Mouse (Mus musculus): ENCODE results near the gene Foxi3.
A peak's percentile ranks its signal among the peaks of the same experiment; 100 is the strongest.

Gene Foxi3

DNA sequence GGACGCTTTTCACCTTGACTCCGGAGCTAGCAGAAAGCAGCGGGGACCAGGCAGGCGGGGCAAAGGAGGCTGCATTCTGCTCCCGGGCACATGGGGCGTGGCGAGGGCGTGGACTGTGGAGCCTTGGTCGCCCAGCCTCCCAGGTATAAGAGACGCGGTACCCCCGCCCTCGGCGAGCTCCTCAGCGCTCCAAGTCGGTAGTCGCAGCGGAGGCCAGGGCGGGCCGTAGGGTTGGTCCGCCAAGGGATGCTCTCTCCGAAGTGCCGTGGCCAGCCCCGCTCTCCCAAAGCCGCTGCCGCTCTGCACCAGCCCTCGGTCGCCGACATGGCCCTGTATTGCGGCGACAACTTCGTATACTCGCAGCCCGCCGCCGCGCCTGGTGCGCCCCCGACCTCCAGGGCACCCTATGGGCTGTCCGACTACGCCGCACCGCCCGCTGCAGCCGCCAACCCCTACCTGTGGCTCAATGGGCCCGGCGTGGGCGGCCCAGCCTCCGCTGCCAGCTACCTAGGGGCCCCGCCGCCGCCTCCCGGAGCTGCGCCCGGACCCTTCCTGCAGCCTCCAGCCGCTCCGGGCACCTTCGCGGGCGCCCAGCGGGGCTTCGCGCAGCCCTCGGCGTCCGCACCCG, at the start of gene Foxi3:
Foxi3 (plus strand) TSS at position 247 of the 628 bp plus-strand sequence.
- peak; percentile 10 for DNase-seq (ENCODE audit: low spot score)

DNA sequence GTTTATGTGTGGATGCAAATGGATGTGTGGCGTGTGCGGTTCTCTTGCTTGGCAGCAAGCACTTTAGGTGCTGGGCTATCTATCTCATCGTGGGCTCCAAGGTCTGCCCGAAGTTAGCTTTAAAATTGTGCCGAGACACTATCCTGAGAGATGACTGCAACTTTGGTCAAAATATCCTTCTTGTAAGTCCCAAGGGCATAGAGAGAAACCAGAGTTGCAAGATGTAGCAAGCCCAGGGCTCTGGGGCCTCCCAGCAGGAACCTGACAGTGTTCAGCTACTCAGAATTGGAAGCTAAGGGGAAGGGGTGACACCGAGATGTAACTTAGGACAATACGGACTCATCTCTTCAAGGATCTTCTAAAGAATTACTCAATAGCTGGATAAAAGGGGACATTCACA, 46.8 kb upstream of the Foxi3 start:
- no peak for DNase-seq (ENCODE audit: low spot score)

DNA sequence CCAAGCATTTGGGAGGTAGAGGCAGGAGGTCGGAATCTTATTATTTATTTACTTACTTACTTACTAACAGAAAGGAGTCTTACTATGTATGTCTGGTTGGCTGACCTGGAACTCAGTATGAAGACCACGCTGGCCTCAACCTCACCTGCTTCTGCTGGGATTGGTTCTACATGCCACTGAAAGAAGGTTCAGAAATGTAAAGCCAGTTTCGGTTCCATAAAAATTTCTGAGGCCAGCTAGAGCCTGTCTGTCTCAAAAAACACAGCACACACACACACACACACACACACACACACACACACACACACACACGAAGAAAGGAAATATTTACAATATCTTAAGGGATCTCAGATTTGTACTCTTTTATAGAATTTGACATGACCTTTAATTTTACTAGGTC, 46.0 kb upstream of the Foxi3 start:
- DNase-seq (ENCODE audit: low spot score) = no peak

DNA sequence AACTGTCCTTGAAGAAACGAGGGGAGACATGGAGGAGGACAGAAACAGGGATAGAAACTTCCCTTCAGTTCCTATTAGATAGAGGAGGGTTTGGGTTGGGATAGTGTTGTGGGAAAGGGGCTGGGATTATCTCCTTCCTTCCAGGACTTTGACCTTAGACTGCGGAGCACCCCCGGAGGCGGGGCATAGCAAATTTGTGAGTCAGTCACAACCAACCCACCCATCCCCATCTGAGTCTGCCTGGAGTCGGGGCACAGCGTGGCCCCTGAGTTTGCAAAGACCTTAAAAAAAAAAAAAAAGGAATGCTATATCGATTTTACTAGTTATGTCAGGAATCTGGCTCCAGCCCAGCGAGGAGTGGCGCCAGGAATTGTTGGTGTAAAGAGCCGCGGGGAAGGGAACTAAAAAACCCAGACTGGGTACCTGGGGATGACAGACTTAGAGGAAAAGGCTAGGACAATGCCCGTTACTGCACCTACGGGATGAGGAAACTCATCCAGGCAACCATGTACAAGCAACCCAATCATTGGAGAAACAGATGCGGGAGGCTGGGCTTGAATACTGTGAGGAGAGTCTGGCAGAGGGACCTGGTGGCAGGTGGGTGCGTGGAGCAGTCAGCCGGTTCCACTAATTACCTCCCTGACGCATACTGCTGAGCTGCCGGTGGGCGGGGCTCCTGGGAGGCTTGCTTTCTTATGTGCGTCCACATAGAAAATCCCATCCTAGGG, 44.5 kb upstream of the Foxi3 start:
- no peak for DNase-seq (ENCODE audit: low spot score)

DNA sequence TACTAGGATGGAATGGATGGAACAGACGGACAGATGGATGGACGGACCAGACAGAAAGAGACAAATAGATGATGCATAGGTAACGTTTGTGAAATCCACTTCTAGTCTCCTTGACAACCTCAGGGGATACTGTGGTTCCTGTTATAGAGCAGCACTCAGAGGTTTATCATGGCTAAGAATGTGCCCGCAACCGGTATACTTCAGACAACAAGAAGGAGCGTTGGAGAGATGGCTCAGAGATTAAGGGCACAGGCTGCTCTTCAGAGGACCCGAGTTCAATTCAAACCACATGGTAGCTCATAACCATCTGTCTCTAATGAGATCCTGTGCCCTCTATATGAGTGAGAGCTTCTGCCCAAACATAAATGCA, 44.0 kb upstream of the Foxi3 start:
- no peak for DNase-seq (ENCODE audit: low spot score)

DNA sequence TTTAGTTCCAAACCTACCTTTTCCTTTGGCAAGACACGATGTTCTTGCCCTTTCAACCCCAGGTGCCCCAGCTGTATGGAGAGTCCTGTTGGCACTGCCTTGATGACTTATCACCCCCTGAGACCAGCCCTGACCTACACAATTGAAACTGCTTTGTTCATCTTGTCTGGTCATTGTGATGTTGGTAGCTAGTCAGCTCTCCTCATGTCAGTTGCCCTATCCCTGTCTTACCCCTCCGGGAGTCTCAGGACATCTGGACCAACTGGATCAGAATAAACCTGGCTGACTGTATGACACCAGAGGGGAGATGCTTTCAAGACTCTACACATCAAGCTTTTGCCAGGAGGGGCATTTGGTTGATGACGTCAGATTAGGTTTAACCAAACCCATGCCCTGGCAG, 37.5 kb upstream of the Foxi3 start, which contains the start of gene Tex37:
Tex37 (minus strand) TSS at position 101 of the 400 bp plus-strand sequence.
- DNase-seq (ENCODE audit: low spot score) = no peak

DNA sequence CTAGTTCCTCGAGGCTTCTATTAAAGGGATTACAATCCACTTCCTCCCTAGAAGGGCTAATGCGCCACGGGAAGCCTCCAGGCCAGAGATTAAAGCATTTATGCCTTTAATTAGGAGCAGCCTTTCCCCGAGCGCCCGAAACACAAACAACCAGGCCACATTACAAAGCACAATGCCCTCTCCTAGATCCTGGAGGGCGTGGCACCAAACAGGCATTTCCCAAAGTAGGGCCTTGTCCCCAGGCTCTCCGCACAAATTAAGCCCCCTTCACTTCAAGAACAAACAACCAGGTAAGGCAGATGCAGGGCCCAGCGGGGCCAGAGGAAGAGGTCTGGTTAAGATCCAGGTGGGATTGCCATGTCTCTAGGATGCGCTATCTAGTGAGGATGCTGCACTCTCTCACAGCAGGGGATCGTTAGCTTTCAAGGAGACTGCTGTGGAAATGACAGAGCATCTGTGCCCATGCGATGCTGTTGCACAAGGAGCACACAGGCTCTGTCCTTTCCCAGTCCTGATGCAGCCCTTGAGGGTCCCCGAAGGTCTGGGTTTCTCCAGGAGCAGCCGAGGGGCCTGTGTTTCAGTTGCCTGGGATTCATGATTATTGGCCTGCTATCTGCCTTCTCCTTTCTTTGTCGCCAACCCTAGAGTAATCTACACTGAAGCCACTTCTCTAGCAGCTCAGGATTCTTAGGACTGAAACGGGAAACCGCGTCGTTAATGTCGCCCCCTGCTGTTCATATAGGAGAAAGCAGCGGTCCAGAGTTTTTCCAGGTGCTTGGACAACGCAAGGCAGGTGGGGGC, 34.9 kb upstream of the Foxi3 start:
- peak; percentile 26 for DNase-seq (ENCODE audit: low spot score)

DNA sequence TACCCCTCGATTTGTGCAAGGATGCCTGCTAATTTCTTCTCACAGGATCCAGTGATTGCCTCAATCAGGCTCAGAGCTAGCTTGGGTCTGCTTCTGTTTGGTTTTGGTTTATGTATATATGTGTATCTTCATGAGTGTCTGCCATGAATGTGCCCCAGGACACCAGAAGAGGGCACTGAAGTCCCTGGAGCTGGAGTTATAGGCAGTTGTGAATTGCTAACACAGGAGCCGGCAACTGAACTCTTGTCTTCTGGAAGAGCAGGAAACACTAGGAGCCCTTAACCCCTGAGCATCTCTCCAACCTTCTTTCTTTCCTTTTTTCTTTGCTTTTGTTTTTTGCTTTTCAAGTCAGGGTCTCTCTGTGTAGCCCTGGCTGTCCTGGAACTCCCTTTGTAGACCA, 24.5 kb upstream of the Foxi3 start:
- DNase-seq (ENCODE audit: low spot score) = no peak

DNA sequence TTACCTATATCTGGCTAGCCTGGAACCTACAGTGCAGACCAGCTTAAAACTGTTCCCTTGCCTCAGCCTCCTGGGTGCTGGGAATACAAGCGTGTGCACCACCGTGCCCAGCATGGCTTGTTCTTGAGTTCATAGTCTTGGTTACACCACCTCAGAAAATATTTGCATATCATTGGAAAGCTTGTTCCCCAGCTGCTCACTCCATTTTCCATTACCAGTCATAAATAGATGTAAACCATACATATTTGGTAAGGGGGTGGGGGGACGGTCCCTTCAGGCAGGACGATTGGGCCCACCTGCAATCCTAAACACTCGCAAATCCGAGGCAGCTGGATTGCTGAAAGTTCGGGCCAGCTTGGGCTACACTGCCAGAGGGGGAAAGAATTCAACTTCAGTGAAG, 3.1 kb upstream of the Foxi3 start:
- no peak for DNase-seq (ENCODE audit: low spot score)

DNA sequence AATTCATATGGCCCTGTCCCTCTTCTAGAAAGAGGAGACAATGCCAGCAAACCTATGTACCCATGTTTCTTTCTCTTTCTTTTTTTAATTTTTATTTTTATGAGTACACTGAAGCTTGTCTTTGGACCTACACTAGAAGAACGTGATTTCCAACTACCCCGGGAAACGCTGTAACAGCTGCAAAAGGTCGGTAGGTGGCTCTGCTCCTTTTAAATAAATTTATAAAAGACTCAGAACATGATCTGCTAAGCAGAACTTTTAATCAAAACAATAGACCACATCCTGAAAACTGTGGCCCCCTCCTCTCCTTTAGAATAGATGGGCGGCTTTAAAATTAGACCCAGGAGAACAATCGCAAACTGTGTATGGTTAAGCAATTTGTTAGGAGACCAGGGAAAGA, 2.3 kb upstream of the Foxi3 start:
- DNase-seq (ENCODE audit: low spot score) = no peak

DNA sequence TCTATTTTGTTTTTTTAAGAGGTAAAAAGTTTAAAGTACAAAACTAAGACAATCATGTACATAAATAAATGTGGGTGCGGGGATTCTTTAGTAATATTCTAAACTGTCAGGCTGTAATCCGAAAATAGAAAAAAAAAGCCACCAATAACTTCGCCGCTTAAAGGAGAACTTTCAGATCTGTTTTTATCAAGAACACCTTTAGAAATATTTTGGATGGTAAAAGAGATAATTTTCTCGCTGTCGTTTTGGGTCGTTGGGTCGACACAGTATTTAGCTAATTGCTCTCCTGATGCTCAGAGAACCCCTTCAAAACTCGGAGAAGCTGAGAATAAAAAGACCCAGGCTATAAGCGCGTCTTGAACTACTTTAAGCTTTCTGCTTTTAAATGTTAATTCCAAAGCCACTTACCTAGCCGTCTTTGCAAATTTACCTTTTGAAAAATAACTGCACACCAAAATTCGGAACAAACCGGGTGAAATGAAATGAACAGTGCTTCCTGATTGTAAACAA, 985 bp upstream of the Foxi3 start:
- no peak for DNase-seq (ENCODE audit: low spot score)

DNA sequence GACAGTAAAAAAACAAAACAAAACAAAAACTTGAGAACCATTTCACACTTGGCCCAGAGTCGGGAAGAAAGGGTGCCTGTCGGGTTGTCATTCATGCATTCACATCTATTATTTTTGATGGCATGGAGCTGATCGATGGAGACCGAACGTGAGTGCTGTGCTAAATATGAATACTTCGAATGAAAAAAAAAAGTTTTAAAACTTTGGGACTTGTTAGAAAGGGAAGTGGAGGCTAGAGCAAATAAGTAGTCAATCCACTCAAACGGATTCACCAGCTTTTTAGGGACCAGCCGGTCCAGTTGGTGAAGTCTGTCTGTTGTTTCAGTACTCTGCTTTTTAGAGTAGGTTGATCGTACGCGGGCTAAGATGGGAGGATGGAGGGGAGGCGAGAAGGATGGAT, 490 bp upstream of the Foxi3 start:
- no peak for DNase-seq (ENCODE audit: low spot score)

DNA sequence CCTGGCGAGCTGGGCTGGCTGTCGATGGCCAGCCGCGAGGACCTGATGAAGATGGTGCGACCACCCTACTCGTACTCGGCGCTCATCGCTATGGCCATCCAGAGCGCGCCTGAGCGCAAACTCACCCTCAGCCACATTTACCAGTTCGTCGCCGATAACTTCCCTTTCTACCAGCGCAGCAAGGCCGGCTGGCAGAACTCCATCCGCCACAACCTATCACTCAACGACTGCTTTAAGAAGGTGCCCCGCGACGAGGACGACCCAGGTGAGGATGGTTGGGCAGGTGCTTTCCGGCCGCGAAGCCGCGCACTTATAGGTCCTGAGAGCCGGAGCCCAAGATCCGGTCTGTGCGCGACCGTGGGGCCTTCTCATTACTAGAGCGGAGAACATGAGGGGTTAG, 605 bp downstream of the Foxi3 start:
- DNase-seq (ENCODE audit: low spot score) = no peak

DNA sequence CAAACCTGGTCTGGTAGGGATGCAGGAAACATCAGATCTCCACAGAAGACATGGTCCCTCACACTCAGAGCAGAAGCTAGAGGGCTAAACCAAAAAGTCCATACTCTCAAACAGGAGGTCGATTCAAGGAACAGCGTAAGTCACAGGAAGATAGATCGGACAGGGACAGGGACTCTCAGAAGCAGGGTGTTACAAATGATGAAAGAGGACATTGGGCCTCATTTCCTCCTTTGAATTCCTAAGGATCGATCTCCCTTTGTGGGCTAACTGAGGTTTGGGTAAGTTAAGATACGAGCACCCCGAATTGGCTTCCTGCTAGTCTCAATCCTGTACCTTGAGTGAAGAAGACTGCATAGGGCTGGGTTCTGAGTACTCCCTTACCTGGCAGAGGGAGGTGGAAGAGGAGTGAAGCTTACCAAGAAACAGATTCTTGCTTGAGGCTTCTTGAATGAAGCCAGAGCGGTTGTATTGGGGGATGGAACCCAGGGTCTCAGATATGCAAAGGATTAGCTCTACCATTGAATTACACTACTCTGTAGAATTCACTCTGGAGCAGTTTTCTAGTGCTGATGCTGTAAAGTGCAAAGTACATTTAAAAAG, 1.1 kb downstream of the Foxi3 start:
- no peak for DNase-seq (ENCODE audit: low spot score)

DNA sequence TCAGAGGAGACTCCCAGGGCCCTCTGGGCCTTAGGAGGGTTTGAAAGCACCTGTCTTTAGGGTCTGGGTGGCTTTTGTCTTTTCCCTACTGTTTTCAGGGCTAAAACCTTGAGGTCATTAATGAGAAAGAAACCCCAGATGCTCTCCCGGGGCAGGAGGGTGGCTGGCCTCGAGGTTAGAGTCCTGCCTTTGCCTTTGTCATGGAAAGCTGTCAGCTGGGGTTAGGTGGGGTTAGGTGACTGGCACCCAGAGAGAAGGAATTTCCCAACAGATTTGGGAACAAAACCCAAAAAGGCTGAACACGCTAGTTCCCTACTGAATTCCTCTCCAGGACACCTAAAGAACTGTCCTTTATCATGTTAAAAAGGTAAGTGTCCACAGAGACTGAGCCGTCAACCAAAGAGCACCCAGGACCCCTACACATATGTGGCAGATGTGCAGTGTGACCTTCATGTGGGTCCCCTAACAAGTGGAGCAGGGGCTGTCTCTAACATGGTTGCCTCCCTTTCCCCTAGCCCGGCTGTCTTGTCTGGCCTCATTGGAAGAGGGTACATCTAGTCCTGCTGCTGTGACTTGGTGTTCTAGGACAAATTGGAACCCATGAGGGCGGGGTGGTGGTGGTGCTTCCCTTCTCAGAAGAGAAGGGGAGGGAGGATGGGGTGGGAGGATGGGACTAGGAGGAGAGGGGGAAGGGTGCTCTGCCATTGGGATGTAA, 7.9 kb downstream of the Foxi3 start:
- DNase-seq (ENCODE audit: low spot score) = no peak

DNA sequence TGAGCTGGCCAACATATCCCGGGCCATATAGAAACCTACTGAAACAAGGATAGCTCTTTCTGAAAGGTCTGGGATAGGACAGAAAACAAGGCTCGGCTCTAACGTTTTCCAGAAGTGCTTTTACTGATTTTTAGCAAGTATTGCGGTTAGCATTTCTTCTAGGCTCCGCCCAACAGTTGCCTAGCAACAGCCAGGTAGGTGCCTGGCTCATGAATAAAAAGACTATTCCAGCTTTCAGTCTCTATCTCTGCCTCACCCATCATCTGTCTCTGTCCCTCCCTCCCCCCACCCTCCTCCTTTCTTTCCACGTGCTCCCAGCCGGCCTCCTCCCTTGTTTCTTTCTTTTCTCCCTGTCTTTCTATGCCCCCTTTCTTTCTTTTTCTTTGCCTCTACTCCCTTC, 9.4 kb downstream of the Foxi3 start:
- DNase-seq (ENCODE audit: low spot score) = no peak

DNA sequence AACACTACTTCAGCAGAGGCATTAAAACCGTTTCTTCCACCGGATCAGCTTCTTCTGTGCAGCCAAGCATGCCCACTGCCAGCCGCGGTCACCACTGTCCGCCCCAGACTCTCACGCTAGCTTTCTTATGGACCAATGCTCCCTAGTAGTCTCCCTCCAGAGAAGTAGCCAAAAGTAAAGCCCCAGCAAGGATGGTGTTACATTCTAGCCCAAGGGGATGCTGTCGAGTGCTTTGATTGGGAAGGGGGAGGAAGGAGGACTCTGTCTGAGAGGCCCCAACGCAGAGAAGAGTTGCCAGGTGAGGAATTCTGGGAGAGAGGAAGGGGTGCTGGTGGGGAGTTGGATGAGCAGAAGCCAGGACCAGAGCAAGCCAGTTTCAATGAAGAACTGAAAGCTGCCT, 11.1 kb downstream of the Foxi3 start:
- no peak for DNase-seq (ENCODE audit: low spot score)

DNA sequence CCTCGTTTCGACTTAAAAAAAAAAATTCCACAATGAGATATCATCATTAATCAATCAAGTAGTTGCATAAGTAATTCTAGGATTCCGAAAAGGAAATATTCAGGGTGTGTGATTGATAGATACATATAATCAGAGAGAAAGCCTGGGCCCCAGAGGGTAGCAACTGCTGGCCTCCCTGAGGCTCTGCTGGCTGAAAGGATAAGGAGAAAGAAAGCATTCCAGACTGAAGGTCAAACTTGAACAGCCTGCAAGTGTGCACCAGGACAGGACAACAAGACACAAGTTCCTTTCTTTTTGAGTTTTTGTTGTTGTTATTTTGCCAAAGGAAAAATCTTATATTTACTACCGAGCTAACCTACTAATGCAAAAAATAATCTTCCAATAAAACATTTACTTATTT, 12.0 kb downstream of the Foxi3 start:
- DNase-seq (ENCODE audit: low spot score) = no peak

DNA sequence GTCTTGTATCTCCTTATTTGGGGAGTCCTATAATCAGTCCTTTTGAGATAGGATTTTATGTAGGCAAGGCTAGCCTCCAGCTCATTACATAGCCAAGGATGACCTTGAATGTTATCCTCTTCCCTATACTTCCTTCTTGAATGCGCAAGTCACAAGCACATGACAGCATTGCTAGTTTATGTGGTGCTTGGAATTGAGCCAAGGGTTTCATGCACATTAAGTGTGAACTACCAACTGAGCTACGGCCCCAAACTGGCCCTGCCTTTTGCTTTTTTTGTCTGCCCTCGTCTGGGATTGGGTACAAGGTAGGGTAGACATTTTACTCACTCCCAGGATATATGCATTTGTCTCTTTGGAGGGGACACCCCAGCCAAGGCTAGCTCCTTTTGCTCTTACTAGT, 16.7 kb downstream of the Foxi3 start:
- DNase-seq (ENCODE audit: low spot score) = no peak

DNA sequence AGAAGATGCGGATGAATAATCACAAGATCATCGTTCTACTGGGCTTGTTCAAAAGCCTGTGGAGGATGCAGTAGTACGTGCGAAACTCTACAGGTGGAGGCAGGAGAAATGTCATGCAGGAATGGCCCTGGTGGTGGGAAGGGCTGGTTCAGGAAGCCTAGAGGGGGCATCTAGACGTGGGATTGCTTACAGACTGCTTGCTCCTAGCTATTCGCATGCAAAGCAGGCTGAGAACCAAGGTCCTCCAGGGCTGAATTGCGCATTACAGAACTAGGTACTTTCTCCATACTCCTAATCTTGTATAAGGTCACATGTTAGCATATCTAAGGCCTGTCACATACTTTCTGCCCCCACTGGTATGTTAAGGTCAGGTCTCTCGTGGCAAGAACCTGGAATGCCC, 24.7 kb downstream of the Foxi3 start:
- no peak for DNase-seq (ENCODE audit: low spot score)

DNA sequence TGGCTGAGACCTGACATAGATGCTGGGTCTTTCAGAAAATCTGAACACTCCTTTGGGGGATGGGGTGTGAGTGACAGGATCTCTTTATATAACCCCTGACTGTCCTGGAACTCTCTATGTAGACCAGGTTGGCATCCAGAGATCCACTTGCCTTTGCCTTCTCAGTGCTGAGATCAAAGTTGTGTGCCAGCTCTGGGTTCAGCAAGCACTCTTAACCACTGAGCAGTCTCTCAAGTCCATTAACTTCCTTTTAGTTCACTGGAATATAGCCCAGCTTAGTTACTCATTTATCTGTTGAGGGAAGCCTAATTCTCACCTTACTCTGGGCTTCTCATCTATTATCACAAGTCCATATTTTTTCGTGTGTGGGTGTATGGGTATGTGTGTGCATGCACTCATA, 26.1 kb downstream of the Foxi3 start:
- DNase-seq (ENCODE audit: low spot score) = no peak

DNA sequence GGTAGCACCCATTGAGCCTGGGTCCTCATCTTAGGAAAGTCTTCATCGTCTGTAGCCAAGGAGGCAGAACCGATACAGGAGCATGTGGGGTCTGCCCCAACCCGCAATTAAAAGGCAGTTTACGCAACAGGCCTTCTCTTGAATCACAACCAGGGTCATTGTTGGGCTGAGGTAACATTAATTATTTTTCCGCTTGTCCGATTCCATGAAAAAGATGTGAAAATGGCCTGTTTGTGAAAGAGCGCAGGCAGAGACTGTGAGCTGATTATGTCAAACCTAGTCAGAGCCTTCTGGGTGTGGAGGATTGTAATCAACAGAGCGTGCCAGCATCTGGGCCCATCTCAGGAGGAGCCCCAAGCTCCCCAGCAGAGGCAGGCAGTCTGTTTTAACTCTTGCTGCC, 30.4 kb downstream of the Foxi3 start:
- no peak for DNase-seq (ENCODE audit: low spot score)

Measured in ovary, postnatal 14 days (tissue).